Mouse (Mus musculus) kidney, adult 2 months (tissue): ENCODE data around the gene Sun1. TPM values are rescaled to one million over a fixed set of nuclear protein-coding genes. Genes with fewer than 3 reads are reported as not detected.

Experiments
- DNase-seq: peaks from one replicate; pipeline ENCODE4 v3.0.0; 2021
- H3K27ac ChIP-seq: fragments of 200-500 bp; 2 replicates; pipeline ENCODE4 v1.5.1; 2012; ENCODE audit warnings: low read depth, low read length, control low read depth, inconsistent platforms; ENCODE audit not compliant: insufficient read depth
- H3K27me3 ChIP-seq: fragments of 200-500 bp; replicated peaks from 2 replicates; pipeline ENCODE4 v1.6.1; 2012; ENCODE audit warnings: mild to moderate bottlenecking, moderate library complexity, low read length, inconsistent platforms; ENCODE audit not compliant: control insufficient read depth, insufficient read depth
- H3K36me3 ChIP-seq: fragments of 200-500 bp; 2 replicates; pipeline ENCODE4 v1.6.1; 2012; ENCODE audit warnings: mild to moderate bottlenecking, moderate library complexity, low read length, inconsistent platforms; ENCODE audit not compliant: control insufficient read depth, insufficient read depth
- H3K4me1 ChIP-seq: fragments of 200-500 bp; 2 replicates; pipeline ENCODE4 v1.6.1; 2011; ENCODE audit warnings: low read length; ENCODE audit not compliant: control insufficient read depth, insufficient read depth
- H3K4me3 ChIP-seq: fragments of 200-500 bp; 2 replicates; pipeline ENCODE4 v1.5.1; 2011; ENCODE audit warnings: mild to moderate bottlenecking, low read depth, low read length, control low read depth; ENCODE audit not compliant: insufficient read depth
- CTCF ChIP-seq: fragments of 200-500 bp; conservative IDR thresholded peaks from 2 replicates; pipeline ENCODE4 v1.5.1; 2011; ENCODE audit warnings: low read depth, mild to moderate bottlenecking, control low read depth, low read length, moderate library complexity, mixed read lengths; ENCODE audit not compliant: insufficient read depth, insufficient read length
- POLR2A ChIP-seq: fragments of 200-500 bp; IDR thresholded peaks from one replicate; pipeline ENCODE4 v1.6.1; 2011; ENCODE audit warnings: low read depth, low read length, control low read depth
- WGBS: fragments of 180-500 bp; shearing (Covaris S2); methylation state at CpG from one replicate; pipeline ENCODE4 v1.1.7; 2018; 5-methylcytosine and 5-hydroxymethylcytosine counted together
- polyA plus RNA-seq: library from polyadenylated mRNA; depleted of rRNA; stranded (reverse); fragments of >200 nt; gene quantifications from 2 replicates; pipeline ENCODE4 v1.2.3, GENCODE M21; 2012; rRNA removed

The Sun1 gene
- 40.0 and 41.0 TPM in 2 replicates for polyA plus RNA-seq

DNA sequence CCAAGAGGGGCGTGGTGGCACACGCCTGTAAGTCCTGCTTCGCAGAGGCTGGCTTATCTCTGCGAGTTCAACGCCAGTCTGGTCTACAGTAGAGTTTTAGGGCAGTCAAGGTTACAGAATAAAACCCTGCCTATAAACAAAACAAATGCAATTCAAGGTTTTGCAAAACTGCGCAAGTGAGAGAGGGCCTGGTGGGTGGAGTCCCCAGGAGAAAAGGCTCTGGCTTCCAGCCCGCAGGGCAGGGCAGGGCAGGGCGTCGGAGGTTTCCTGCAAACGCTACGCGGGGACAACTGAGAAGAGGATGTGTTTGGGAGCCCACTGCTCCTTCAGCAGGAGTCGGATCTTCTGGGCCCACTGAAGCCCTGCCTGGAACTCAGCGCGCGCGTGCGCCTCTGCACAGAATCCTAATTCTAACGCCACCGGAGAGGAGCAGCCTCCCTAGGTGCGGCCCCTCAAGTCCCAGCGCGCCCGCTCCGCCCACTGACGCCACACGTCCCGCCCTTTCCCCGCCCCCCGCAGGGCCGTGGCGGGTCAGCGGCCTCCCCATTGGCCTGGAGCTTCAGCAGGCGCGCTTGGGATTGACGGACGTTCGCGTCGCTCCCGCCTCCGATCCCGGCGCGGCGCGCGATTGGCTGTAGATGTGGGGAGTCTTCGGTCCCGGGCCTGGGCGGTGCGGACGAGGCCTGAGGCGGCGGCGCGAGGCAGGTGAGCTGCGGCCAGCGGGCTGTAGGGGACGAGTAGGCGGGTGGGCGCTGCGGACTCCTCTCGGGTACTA is at the start of gene Sun1:
TSS of gene Sun1 (plus strand) at position 643 of the 775 bp plus-strand sequence.
- peak; percentile 22 for TF ChIP-seq POLR2A
- TF ChIP-seq CTCF: no peak
- peak; percentile 99 for DNase-seq
- no peaks in the 10 kb centered on the region for H3K36me3 ChIP-seq
- WGBS: 1% methylated on average over 64 of the region's 64 CpGs
- H3K27ac ChIP-seq: peak within 1 kb of the TSS; percentile 57
- no peaks in the 10 kb centered on the region for H3K27me3 ChIP-seq
- peak within 1 kb of the TSS; percentile 86 for H3K4me3 ChIP-seq
- peaks cover 7% of the 10 kb centered on the region; the same call in 1 of the 2 replicates for H3K4me1 ChIP-seq

DNA sequence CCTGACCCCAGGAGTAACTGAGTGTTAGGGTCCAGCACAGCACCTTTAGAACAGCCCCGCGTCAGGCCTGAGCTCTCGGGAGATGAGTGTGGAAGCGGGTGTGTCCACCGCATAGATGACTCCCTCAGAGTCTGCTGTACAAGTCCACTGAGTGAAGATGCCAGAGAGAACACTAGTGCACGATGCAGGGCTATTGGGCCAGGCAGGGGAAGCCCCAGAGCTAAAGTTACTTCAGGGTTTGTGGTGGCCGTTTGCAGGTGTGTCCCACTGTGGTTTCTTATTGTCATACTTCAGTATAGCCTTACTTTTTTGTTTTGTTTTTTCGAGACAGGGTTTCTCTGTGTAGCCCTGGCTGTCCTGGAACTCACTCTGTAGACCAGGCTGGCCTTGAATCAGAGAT is 39.5 kb upstream of the Sun1 start:
- no peak overlapping the region for H3K4me3 ChIP-seq
- TF ChIP-seq CTCF (no peak), POLR2A (no peak)
- no peaks in the 10 kb centered on the region for H3K4me1 ChIP-seq
- DNase-seq: no peak
- H3K27ac ChIP-seq: no peak overlapping the region
- WGBS: 82% methylated on average over 8 of the region's 8 CpGs
- H3K27me3 ChIP-seq: no peaks in the 10 kb centered on the region
- no peaks in the 10 kb centered on the region for H3K36me3 ChIP-seq

DNA sequence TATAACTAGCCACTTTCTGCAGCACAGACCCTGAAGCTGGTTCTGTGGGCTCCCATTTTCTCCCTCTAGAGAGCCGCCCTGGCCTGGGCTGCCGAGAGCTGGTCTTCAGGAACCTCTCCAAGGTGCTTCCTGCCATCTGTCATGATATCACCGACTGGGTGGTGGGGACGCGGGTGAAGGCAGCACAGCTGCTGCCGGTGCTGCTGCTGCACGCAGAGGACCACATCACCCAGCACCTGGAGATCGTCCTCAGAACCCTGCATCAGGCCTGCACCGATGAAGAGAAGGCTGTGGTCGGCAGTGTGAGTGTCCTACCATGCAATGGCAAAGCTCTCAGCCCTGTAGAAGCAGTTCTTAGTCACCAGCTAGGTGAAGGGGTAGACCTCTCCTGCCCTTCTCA is 38.8 kb upstream of the Sun1 start:
- Histone ChIP-seq H3K4me1 (no peaks in the 10 kb centered on the region), H3K36me3 (no peaks in the 10 kb centered on the region), H3K4me3 (no peak overlapping the region), H3K27ac (no peak overlapping the region), H3K27me3 (no peaks in the 10 kb centered on the region)
- 73% methylated on average over 10 of the region's 10 CpGs for WGBS
- no peak for DNase-seq
- no peak for TF ChIP-seq CTCF
- no peak for TF ChIP-seq POLR2A

DNA sequence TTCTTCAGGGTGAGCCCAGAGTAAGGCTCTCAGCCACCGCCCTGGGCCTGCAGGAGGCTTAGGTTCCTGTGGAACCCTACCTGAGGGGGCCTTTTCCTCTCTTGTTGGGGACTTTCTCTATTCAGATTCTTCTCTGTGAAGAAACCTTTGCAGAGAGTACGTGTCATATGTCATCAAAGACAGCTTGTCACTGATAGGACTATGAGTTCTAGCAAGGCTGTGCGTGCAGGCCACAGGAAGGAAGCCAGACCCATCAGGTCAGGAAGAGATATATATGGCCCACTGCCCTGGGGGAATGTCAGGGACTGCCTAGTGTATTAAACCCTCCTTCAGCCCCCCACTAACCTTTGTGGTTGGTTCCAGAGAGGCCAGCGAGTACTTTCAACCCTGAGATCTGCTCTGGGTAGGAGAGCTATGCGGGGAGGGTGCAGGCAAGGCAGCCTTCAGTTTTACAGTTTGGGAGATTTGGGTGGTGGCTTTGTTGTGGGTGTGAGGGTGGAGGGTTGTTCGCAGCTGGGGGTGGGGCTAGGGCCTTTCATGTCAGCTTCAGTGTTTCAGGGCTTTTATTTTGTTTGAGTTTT is 33.6 kb upstream of the Sun1 start:
- Histone ChIP-seq H3K36me3 (0 out of 2 replicates have a peak, but pooled peaks cover 1% of the 10 kb centered on the region), H3K4me1 (no peaks in the 10 kb centered on the region), H3K27ac (no peak overlapping the region), H3K4me3 (no peak overlapping the region), H3K27me3 (no peaks in the 10 kb centered on the region)
- 75% methylated on average over 6 of the region's 6 CpGs for WGBS
- no peak for DNase-seq
- TF ChIP-seq CTCF: no peak

DNA sequence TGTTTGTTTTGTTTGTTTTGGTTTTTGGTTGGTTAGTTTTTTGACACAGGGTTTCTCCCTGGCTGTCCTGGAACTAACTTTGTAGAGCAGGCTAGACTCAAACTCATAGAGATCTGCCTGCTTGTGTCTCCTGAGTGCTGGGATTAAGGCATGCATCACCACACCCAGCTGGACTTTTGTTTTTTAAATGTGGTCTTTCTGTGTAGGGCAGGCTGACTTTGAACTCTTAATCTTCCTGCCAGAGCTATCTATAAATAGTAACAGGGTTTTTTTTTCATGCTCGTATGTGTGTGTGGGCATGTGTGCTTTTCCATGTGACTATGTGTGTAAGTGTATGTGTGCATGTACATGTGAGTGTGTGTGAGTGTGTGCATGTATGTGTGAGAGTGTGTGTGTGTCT is 32.9 kb upstream of the Sun1 start:
- H3K36me3 ChIP-seq: 0 out of 2 replicates have a peak, but pooled peaks cover 1% of the 10 kb centered on the region
- TF ChIP-seq CTCF (no peak), POLR2A (no peak)
- H3K4me1 ChIP-seq: no peaks in the 10 kb centered on the region
- no peak overlapping the region for H3K4me3 ChIP-seq
- 65% methylated on average over 1 of the region's 1 CpGs for WGBS
- H3K27ac ChIP-seq: no peak overlapping the region
- DNase-seq: no peak
- H3K27me3 ChIP-seq: no peaks in the 10 kb centered on the region

DNA sequence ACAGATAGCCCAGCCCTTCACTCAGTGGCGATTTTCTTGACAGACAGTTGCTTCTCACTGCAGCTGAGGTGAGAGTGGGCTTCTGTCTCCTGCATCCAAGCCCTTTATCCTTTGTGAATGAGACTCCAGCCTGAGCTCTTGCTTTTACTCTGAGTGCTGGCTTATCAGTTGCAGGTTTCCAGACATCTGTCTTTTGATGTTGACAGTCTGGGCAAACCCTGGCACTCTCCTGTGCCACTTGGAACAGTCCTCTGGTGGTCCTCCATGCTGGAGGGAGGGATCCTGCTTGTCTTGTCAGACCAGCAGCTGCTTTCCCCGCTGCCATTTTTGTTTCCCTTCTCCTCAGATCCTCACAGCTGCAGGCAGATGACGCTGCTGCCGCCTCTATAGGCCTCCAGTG is 28.5 kb upstream of the Sun1 start:
- no peak for DNase-seq
- Histone ChIP-seq H3K4me1 (peaks cover 5% of the 10 kb centered on the region; the same call in 1 of the 2 replicates), H3K27me3 (no peaks in the 10 kb centered on the region), H3K36me3 (0 out of 2 replicates have a peak, but pooled peaks cover 1% of the 10 kb centered on the region), H3K27ac (no peak overlapping the region), H3K4me3 (no peak overlapping the region)
- TF ChIP-seq POLR2A: no peak
- no peak for TF ChIP-seq CTCF
- 96% methylated on average over 4 of the region's 4 CpGs for WGBS

DNA sequence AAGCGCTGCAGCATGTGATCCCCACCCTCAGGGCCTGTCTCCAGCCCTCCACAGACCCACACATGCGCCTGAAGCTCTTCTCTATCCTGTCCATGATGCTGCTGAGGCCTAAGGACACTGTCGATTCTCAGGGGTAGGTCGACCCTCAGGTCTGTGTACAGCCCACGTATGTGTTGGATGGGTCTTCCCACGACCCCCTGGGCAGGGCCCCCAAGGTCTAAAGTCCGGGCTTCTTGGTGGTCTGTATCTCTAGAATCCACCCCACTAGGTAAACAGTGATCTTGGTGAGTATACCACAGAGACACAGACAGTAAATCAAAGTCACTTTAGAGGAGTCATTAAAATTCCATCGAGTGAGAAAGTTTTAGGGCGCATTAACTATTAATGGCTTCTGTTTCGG is 26.3 kb upstream of the Sun1 start:
- no peak for DNase-seq
- TF ChIP-seq POLR2A (no peak), CTCF (no peak)
- WGBS: 38% methylated on average over 10 of the region's 10 CpGs
- Histone ChIP-seq H3K4me1 (peaks cover 5% of the 10 kb centered on the region; the same call in 1 of the 2 replicates), H3K27ac (no peak overlapping the region), H3K4me3 (no peak overlapping the region), H3K27me3 (no peaks in the 10 kb centered on the region), H3K36me3 (0 out of 2 replicates have a peak, but pooled peaks cover 1% of the 10 kb centered on the region)
